Mouse (Mus musculus) myocyte (in vitro differentiated cells): ENCODE data around the gene Olfr541. TPM values are rescaled to one million over a fixed set of nuclear protein-coding genes. Genes with fewer than 3 reads are reported as not detected.

Experiments
- H3K27me3 ChIP-seq: one replicate; pipeline ENCODE4 v1.6.1; 2011; ENCODE audit not compliant: control insufficient read depth, insufficient read depth, insufficient read length
- H3K36me3 ChIP-seq: one replicate; pipeline ENCODE4 v1.6.1; 2011; ENCODE audit not compliant: control insufficient read depth, insufficient read depth
- H3K4me2 ChIP-seq: one replicate; pipeline ENCODE4 v1.6.1; 2011; ENCODE audit warnings: low read depth, control low read depth
- H3K4me3 ChIP-seq: one replicate; pipeline ENCODE4 v1.5.1; 2011; ENCODE audit warnings: mild to moderate bottlenecking, control low read depth, moderate library complexity
- H3K79me2 ChIP-seq: one replicate; pipeline ENCODE4 v1.6.1; 2011; ENCODE audit not compliant: control insufficient read depth, insufficient read depth
- H3ac ChIP-seq: one replicate; pipeline ENCODE4 v1.6.1; 2011; ENCODE audit not compliant: control insufficient read depth, insufficient read length
- CEBPB ChIP-seq: IDR thresholded peaks from 2 replicates; pipeline ENCODE4 v1.6.1; 2011; ENCODE audit warnings: mild to moderate bottlenecking, moderate library complexity; ENCODE audit not compliant: poor library complexity, insufficient read depth, severe bottlenecking
- E2F4 ChIP-seq: IDR thresholded peaks from one replicate; pipeline ENCODE4 v1.6.1; 2011; ENCODE audit warnings: mild to moderate bottlenecking, control low read depth, moderate library complexity; ENCODE audit not compliant: insufficient read depth
- MAX ChIP-seq: IDR thresholded peaks from one replicate; pipeline ENCODE4 v1.6.1; 2011; ENCODE audit warnings: low read depth, mild to moderate bottlenecking, control low read depth
- MYOD1 ChIP-seq, 3 experiments: IDR thresholded peaks; one replicate each; pipeline ENCODE4 v1.6.1; 2011; ENCODE audit warnings: control low read depth in 2 of 3, low read depth in 2 of 3, mild to moderate bottlenecking in 2 of 3, moderate library complexity in 1 of 3; ENCODE audit not compliant: insufficient read length in 2 of 3, control insufficient read depth in 1 of 3
- MYOG ChIP-seq, 3 experiments: IDR thresholded peaks; one replicate each; pipeline ENCODE4 v1.6.1; 2011; ENCODE audit warnings: control low read depth in 2 of 3, low read depth in 2 of 3, mild to moderate bottlenecking in 2 of 3; ENCODE audit not compliant: insufficient read length in 2 of 3, control insufficient read depth in 1 of 3, insufficient read depth in 1 of 3
- POLR2A ChIP-seq: IDR thresholded peaks from one replicate; pipeline ENCODE4 v1.6.1; 2011; ENCODE audit warnings: low read depth, mild to moderate bottlenecking, control low read depth, moderate library complexity; ENCODE audit not compliant: insufficient read length
- POLR2AphosphoS2 ChIP-seq: IDR thresholded peaks from one replicate; pipeline ENCODE4 v1.6.1; 2011; ENCODE audit warnings: low read depth, control low read depth; ENCODE audit not compliant: insufficient read length
- REST ChIP-seq: IDR thresholded peaks from one replicate; pipeline ENCODE4 v1.6.1; 2011; ENCODE audit warnings: mild to moderate bottlenecking, control low read depth, moderate library complexity; ENCODE audit not compliant: insufficient read depth, insufficient read length
- SRF ChIP-seq: IDR thresholded peaks from one replicate; pipeline ENCODE4 v1.6.1; 2011; ENCODE audit warnings: low read depth; ENCODE audit not compliant: control insufficient read depth, insufficient read length
- TCF12 ChIP-seq: IDR thresholded peaks from one replicate; pipeline ENCODE4 v1.6.1; 2011; ENCODE audit warnings: mild to moderate bottlenecking, control low read depth; ENCODE audit not compliant: poor library complexity, insufficient read depth, severe bottlenecking
- TCF3 ChIP-seq: IDR thresholded peaks from one replicate; pipeline ENCODE4 v1.6.1; 2011; ENCODE audit warnings: low read depth, control low read depth; ENCODE audit not compliant: insufficient read length
- USF1 ChIP-seq: IDR thresholded peaks from one replicate; pipeline ENCODE4 v1.6.1; 2011; ENCODE audit warnings: low read depth, mild to moderate bottlenecking, control low read depth, moderate library complexity
- polyA plus RNA-seq: library from polyadenylated mRNA; unstranded; fragments of >200 nt; fragmentation: generic; extraction: Trizol; gene quantifications from one replicate; pipeline ENCODE4 v1.2.1, GENCODE M21; 2012; ENCODE audit warnings: missing spikeins

Gene Olfr541
- polyA plus RNA-seq, 1 experiment: not detected

DNA sequence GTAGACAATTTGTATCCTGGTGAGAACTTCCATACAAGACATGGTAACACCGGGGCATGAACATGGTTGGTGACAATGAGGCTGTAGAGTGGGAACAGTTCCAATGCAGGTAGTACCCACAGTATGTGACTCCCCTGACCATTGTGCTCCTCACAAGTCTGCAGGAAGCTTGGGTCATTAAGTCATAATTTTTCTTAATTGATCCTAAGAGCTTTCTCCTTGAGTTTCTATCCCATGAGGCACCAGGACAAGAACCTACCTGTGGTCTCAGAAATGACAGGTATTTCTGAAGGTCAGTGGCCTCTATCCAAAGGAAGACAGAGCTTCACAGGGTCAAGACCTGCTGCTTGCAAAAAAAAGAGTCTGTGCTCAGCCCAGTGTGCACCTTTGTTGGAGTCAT is 15.4 kb upstream of the Olfr541 start, which contains the start of gene Olfr45:
Gene Olfr45 (plus strand): TSS at position 301 of the 400 bp plus-strand sequence.
- no peaks in the 10 kb centered on the region for H3K36me3 ChIP-seq
- TF ChIP-seq CEBPB: no peak
- TF ChIP-seq TCF3: no peak
- no peak for TF ChIP-seq POLR2A
- TF ChIP-seq MAX: no peak
- TF ChIP-seq E2F4: no peak
- TF ChIP-seq MYOD1 (IDR thresholded peaks at IDR 0.05; ENCODE audit: control insufficient read depth in 1 of 3, insufficient read length in 2 of 3, low read depth in 2 of 3): no peak
- TF ChIP-seq MYOG (IDR thresholded peaks at IDR 0.05; ENCODE audit: control insufficient read depth in 1 of 3, insufficient read depth in 1 of 3, insufficient read length in 2 of 3, low read depth in 2 of 3): no peak
- TF ChIP-seq SRF: no peak
- TF ChIP-seq TCF12: no peak
- no peak for TF ChIP-seq USF1
- no peak for TF ChIP-seq POLR2AphosphoS2
- TF ChIP-seq REST: no peak
- no peak within 1 kb of the TSS for H3K4me2 ChIP-seq
- no peaks in the 10 kb centered on the region for H3K79me2 ChIP-seq
- no peak within 1 kb of the TSS for H3K4me3 ChIP-seq
- H3K27me3 ChIP-seq: no peaks in the 10 kb centered on the region
- no peak within 1 kb of the TSS for H3ac ChIP-seq

- Histone ChIP-seq H3ac (no peak overlapping the region), H3K79me2 (no peaks in the 10 kb centered on the region), H3K4me2 (no peak overlapping the region), H3K4me3 (no peak overlapping the region), H3K36me3 (no peaks in the 10 kb centered on the region), H3K27me3 (no peaks in the 10 kb centered on the region)
- TF ChIP-seq POLR2AphosphoS2: no peak
- TF ChIP-seq USF1: no peak
- no peak for TF ChIP-seq TCF3
- no peak for TF ChIP-seq E2F4
- no peak for TF ChIP-seq REST
- TF ChIP-seq MYOD1 (IDR thresholded peaks at IDR 0.05; ENCODE audit: control insufficient read depth in 1 of 3, insufficient read length in 2 of 3, low read depth in 2 of 3): no peak
- TF ChIP-seq MAX: no peak
- TF ChIP-seq SRF: no peak
- TF ChIP-seq POLR2A: no peak
- no peak for TF ChIP-seq TCF12
- TF ChIP-seq CEBPB: no peak
- no peak for TF ChIP-seq MYOG (IDR thresholded peaks at IDR 0.05; ENCODE audit: control insufficient read depth in 1 of 3, insufficient read depth in 1 of 3, insufficient read length in 2 of 3, low read depth in 2 of 3)
These were observed 9.3 kb downstream of the Olfr541 start for GRCm38 (mm10) chr7:140706348-140706747.

GRCm38 (mm10) chr7:140707536-140708284 is 10.6 kb downstream of the Olfr541 start:
- Histone ChIP-seq H3K4me3 (no peak overlapping the region), H3ac (no peak overlapping the region), H3K27me3 (no peaks in the 10 kb centered on the region), H3K36me3 (no peaks in the 10 kb centered on the region), H3K79me2 (no peaks in the 10 kb centered on the region), H3K4me2 (no peak overlapping the region)
- TF ChIP-seq REST (no peak), POLR2AphosphoS2 (no peak), MYOD1 (IDR thresholded peaks at IDR 0.05; ENCODE audit: control insufficient read depth in 1 of 3, insufficient read length in 2 of 3, low read depth in 2 of 3) (no peak), POLR2A (no peak), SRF (no peak), CEBPB (no peak), MYOG (IDR thresholded peaks at IDR 0.05; ENCODE audit: control insufficient read depth in 1 of 3, insufficient read depth in 1 of 3, insufficient read length in 2 of 3, low read depth in 2 of 3) (no peak), TCF12 (no peak), E2F4 (no peak), TCF3 (no peak), USF1 (no peak)

GRCm38 (mm10) chr7:140717155-140718055 is 20.3 kb downstream of the Olfr541 start:
- Histone ChIP-seq H3ac (no peak overlapping the region), H3K79me2 (no peaks in the 10 kb centered on the region), H3K4me3 (no peak overlapping the region), H3K4me2 (no peak overlapping the region), H3K36me3 (no peaks in the 10 kb centered on the region), H3K27me3 (no peaks in the 10 kb centered on the region)
- TF ChIP-seq MAX (no peak), MYOD1 (IDR thresholded peaks at IDR 0.05; ENCODE audit: control insufficient read depth in 1 of 3, insufficient read length in 2 of 3, low read depth in 2 of 3) (no peak), TCF3 (no peak), USF1 (no peak), TCF12 (no peak), POLR2AphosphoS2 (no peak), CEBPB (no peak), E2F4 (no peak), REST (no peak), POLR2A (no peak), MYOG (IDR thresholded peaks at IDR 0.05; ENCODE audit: control insufficient read depth in 1 of 3, insufficient read depth in 1 of 3, insufficient read length in 2 of 3, low read depth in 2 of 3) (no peak), SRF (no peak)
